Mouse (Mus musculus): Measurements from ENCODE around the gene Pacrg. TPM values are rescaled to one million over a fixed set of nuclear protein-coding genes. Genes with fewer than 3 reads are reported as not detected.

Pacrg gene
- polyA plus RNA-seq, 1 experiment from 2014 or later = 6.4 TPM

DNA sequence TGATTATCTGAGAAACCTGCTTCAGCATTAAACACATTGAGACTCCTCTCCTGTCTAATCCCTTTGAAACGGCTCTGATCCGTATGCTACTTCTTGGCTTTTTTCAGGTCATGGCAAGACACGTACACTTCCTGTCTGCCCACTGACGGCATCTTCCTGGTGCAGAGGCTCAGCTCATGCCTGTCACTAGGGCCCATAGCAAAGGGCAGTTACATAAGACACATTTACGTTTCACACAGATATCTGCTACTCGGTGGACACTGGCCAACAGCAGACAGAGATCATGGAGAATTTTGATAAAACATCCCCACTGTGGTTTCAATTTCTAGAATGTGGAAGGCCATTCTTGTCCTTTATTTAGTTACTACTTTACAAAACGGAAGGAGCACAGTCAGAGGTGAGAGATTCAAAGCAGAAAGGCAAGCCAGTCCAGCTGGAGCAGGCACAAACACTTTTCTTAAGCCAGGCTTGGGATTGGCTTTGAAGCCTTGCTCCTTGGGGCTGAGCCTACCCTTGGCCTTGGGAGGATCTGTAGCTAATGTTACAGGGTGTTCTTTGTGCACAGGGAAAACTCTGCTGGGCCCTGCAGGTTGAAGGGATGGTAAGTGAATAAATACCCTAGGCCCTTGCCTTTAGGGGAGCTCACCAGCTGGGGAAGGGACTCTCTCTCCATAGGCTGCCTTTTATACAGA is 432.9 kb downstream of the Pacrg start:
- ATAC-seq (ENCODE audit: insufficient read depth, low FRiP score, low TSS enrichment) = no peak
- Histone ChIP-seq H3K27me3 (ENCODE audit: control insufficient read depth, insufficient read depth, low read length) (no peaks in the 10 kb centered on the region), H3K4me3 (ENCODE audit: low read depth, low read length) (no peak overlapping the region), H3K4me2 (ENCODE audit: low read depth) (no peak overlapping the region), H3K36me3 (ENCODE audit: control insufficient read depth, insufficient read depth, low read length) (no peaks in the 10 kb centered on the region), H3K9me3 (ENCODE audit: control insufficient read depth, low read length) (no peaks in the 10 kb centered on the region), H3K27ac (ENCODE audit: low read depth, low read length) (no peak overlapping the region), H3K9ac (ENCODE audit: low read length) (no peak overlapping the region), H3K4me1 (ENCODE audit: control insufficient read depth, insufficient read depth, low read length) (peaks cover 6% of the 10 kb centered on the region)
- no peak for DNase-seq (ENCODE audit: low spot score)
- WGBS = 77% methylated on average over 7 of the region's 7 CpGs

GRCm38 (mm10) chr17:10406311-10406710 is 433.8 kb downstream of the Pacrg start:
- H3K4me3 ChIP-seq (ENCODE audit: low read depth, low read length) = no peak overlapping the region
- H3K9me3 ChIP-seq (ENCODE audit: control insufficient read depth, low read length) = no peaks in the 10 kb centered on the region
- DNase-seq (ENCODE audit: low spot score) = no peak
- H3K4me2 ChIP-seq (ENCODE audit: low read depth) = no peak overlapping the region
- H3K4me1 ChIP-seq (ENCODE audit: control insufficient read depth, insufficient read depth, low read length) = peaks cover 6% of the 10 kb centered on the region
- H3K36me3 ChIP-seq (ENCODE audit: control insufficient read depth, insufficient read depth, low read length) = no peaks in the 10 kb centered on the region
- H3K27ac ChIP-seq (ENCODE audit: low read depth, low read length) = no peak overlapping the region
- 68% methylated on average over 7 of the region's 7 CpGs for WGBS
- no peak for ATAC-seq (ENCODE audit: insufficient read depth, low FRiP score, low TSS enrichment)
- no peaks in the 10 kb centered on the region for H3K27me3 ChIP-seq (ENCODE audit: control insufficient read depth, insufficient read depth, low read length)
- H3K9ac ChIP-seq (ENCODE audit: low read length) = no peak overlapping the region

GRCm38 (mm10) chr17:10405906-10406305 is 434.2 kb downstream of the Pacrg start:
- Histone ChIP-seq H3K4me3 (ENCODE audit: low read depth, low read length) (no peak overlapping the region), H3K9ac (ENCODE audit: low read length) (no peak overlapping the region), H3K27me3 (ENCODE audit: control insufficient read depth, insufficient read depth, low read length) (no peaks in the 10 kb centered on the region), H3K27ac (ENCODE audit: low read depth, low read length) (no peak overlapping the region), H3K4me2 (ENCODE audit: low read depth) (no peak overlapping the region), H3K36me3 (ENCODE audit: control insufficient read depth, insufficient read depth, low read length) (no peaks in the 10 kb centered on the region), H3K4me1 (ENCODE audit: control insufficient read depth, insufficient read depth, low read length) (peaks cover 6% of the 10 kb centered on the region), H3K9me3 (ENCODE audit: control insufficient read depth, low read length) (no peaks in the 10 kb centered on the region)
- DNase-seq (ENCODE audit: low spot score) = no peak
- ATAC-seq (ENCODE audit: insufficient read depth, low FRiP score, low TSS enrichment) = no peak
- WGBS = 45% methylated on average over 7 of the region's 7 CpGs

DNA sequence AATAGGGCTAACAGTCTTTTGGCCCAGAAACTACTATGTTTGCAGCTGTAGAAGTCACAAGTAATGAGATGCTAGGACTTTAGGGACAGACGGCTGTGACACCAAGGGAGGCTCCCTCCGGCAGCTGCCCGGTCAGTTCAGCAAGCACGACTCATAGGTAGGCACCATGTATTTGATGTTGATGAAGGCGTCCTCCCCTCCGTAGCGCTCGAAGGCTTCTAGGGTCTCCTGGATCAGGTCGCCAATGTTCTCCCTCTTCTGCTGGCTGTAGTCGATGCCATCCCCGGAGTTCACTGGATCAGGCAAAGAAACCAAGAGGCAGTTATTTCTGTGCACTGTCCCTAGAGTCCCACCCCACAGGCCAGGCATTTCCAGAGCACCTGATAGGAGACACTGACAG is 436.9 kb downstream of the Pacrg start:
- no peaks in the 10 kb centered on the region for H3K36me3 ChIP-seq (ENCODE audit: control insufficient read depth, insufficient read depth, low read length)
- H3K4me1 ChIP-seq (ENCODE audit: control insufficient read depth, insufficient read depth, low read length) = peaks cover 12% of the 10 kb centered on the region
- no peak for DNase-seq (ENCODE audit: low spot score)
- no peak overlapping the region for H3K9ac ChIP-seq (ENCODE audit: low read length)
- H3K27me3 ChIP-seq (ENCODE audit: control insufficient read depth, insufficient read depth, low read length) = no peaks in the 10 kb centered on the region
- no peak overlapping the region for H3K27ac ChIP-seq (ENCODE audit: low read depth, low read length)
- H3K4me3 ChIP-seq (ENCODE audit: low read depth, low read length) = no peak overlapping the region
- ATAC-seq (ENCODE audit: insufficient read depth, low FRiP score, low TSS enrichment) = no peak
- H3K9me3 ChIP-seq (ENCODE audit: control insufficient read depth, low read length) = no peaks in the 10 kb centered on the region
- WGBS = 90% methylated on average over 11 of the region's 11 CpGs
- no peak overlapping the region for H3K4me2 ChIP-seq (ENCODE audit: low read depth)

DNA sequence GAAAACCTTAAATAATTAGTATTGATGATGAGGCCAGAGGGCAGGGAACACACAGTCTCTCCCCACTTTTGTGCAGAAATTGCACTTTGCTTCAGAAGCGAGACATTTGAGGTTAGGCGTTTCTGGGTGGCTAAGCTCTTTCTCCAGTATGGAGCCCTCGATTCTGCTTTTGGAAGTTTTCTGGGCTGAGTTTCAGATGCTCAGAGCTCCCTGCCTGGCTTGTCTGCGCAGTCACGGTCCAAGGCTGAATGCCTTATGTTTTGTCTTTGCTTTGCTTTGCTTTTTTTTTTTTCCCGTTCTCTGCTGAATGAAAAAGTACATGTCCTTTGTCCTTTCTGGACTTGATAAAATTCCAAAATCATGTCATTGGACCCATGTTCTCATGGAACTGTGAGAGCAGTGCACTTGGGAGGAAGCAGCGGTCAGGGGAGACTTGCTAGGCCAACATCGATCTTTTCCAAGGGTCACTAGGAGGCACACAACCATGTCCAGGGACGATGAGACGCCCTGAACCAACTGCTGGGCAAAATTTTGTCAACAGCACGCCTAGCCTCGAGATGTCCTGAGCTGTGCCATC is 438.0 kb downstream of the Pacrg start:
- ATAC-seq (ENCODE audit: insufficient read depth, low FRiP score, low TSS enrichment) = no peak
- no peak overlapping the region for H3K4me2 ChIP-seq (ENCODE audit: low read depth)
- 83% methylated on average over 12 of the region's 12 CpGs for WGBS
- no peak overlapping the region for H3K4me3 ChIP-seq (ENCODE audit: low read depth, low read length)
- no peak overlapping the region for H3K27ac ChIP-seq (ENCODE audit: low read depth, low read length)
- no peak overlapping the region for H3K9ac ChIP-seq (ENCODE audit: low read length)
- peaks cover 14% of the 10 kb centered on the region for H3K4me1 ChIP-seq (ENCODE audit: control insufficient read depth, insufficient read depth, low read length)
- no peaks in the 10 kb centered on the region for H3K9me3 ChIP-seq (ENCODE audit: control insufficient read depth, low read length)
- H3K36me3 ChIP-seq (ENCODE audit: control insufficient read depth, insufficient read depth, low read length) = no peaks in the 10 kb centered on the region
- DNase-seq (ENCODE audit: low spot score) = no peak
- no peaks in the 10 kb centered on the region for H3K27me3 ChIP-seq (ENCODE audit: control insufficient read depth, insufficient read depth, low read length)

GRCm38 (mm10) chr17:10401529-10401928 is 438.6 kb downstream of the Pacrg start:
- Histone ChIP-seq H3K27me3 (ENCODE audit: control insufficient read depth, insufficient read depth, low read length) (no peaks in the 10 kb centered on the region), H3K4me2 (ENCODE audit: low read depth) (no peak overlapping the region), H3K9me3 (ENCODE audit: control insufficient read depth, low read length) (no peaks in the 10 kb centered on the region), H3K36me3 (ENCODE audit: control insufficient read depth, insufficient read depth, low read length) (no peaks in the 10 kb centered on the region), H3K4me3 (ENCODE audit: low read depth, low read length) (no peak overlapping the region), H3K4me1 (ENCODE audit: control insufficient read depth, insufficient read depth, low read length) (peaks cover 11% of the 10 kb centered on the region), H3K27ac (ENCODE audit: low read depth, low read length) (no peak overlapping the region), H3K9ac (ENCODE audit: low read length) (no peak overlapping the region)
- ATAC-seq (ENCODE audit: insufficient read depth, low FRiP score, low TSS enrichment) (no peak), DNase-seq (ENCODE audit: low spot score) (no peak)
- 72% methylated on average over 3 of the region's 3 CpGs for WGBS

DNA sequence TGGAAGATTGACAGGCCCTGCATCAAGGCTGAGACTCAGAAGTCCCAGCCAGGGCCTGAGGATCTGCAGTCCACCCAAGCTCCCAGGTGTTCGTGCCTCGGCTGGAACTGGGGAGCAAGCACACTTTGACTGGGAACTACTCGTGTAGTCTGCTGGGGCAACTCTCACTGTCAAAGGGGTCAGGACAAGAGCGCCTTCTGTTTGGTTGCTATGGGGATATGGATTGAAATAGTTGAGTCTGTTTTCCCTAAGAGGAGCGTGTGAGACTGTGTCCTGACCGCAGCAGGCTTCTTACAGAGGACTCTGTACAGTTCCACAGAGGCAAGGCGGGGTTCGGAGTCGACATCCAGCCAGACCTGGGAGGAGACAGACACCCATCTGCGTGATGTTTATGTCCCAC is 440.4 kb downstream of the Pacrg start:
- Histone ChIP-seq H3K9me3 (ENCODE audit: control insufficient read depth, low read length) (no peaks in the 10 kb centered on the region), H3K27me3 (ENCODE audit: control insufficient read depth, insufficient read depth, low read length) (no peaks in the 10 kb centered on the region), H3K4me1 (ENCODE audit: control insufficient read depth, insufficient read depth, low read length) (peaks cover 8% of the 10 kb centered on the region; the same call in 1 of the 2 replicates), H3K9ac (ENCODE audit: low read length) (no peak overlapping the region), H3K4me3 (ENCODE audit: low read depth, low read length) (no peak overlapping the region), H3K27ac (ENCODE audit: low read depth, low read length) (no peak overlapping the region), H3K36me3 (ENCODE audit: control insufficient read depth, insufficient read depth, low read length) (no peaks in the 10 kb centered on the region), H3K4me2 (ENCODE audit: low read depth) (no peak overlapping the region)
- ATAC-seq (ENCODE audit: insufficient read depth, low FRiP score, low TSS enrichment) (no peak), DNase-seq (ENCODE audit: low spot score) (no peak)
- WGBS = 71% methylated on average over 10 of the region's 10 CpGs

GRCm38 (mm10) chr17:10398871-10399270 is 441.2 kb downstream of the Pacrg start:
- Histone ChIP-seq H3K36me3 (ENCODE audit: control insufficient read depth, insufficient read depth, low read length) (no peaks in the 10 kb centered on the region), H3K9ac (ENCODE audit: low read length) (no peak overlapping the region), H3K4me1 (ENCODE audit: control insufficient read depth, insufficient read depth, low read length) (peaks cover 8% of the 10 kb centered on the region; the same call in 1 of the 2 replicates), H3K9me3 (ENCODE audit: control insufficient read depth, low read length) (no peaks in the 10 kb centered on the region), H3K27ac (ENCODE audit: low read depth, low read length) (no peak overlapping the region), H3K4me3 (ENCODE audit: low read depth, low read length) (no peak overlapping the region), H3K4me2 (ENCODE audit: low read depth) (no peak overlapping the region), H3K27me3 (ENCODE audit: control insufficient read depth, insufficient read depth, low read length) (no peaks in the 10 kb centered on the region)
- 56% methylated on average over 5 of the region's 5 CpGs for WGBS
- no peak for ATAC-seq (ENCODE audit: insufficient read depth, low FRiP score, low TSS enrichment)
- no peak for DNase-seq (ENCODE audit: low spot score)

All from neural tube, embryonic 11.5 days (tissue).